Mouse (Mus musculus) myocyte (in vitro differentiated cells): ENCODE results near the gene Pik3r5. TPM values are rescaled to one million over a fixed set of nuclear protein-coding genes. Genes with fewer than 3 reads are reported as not detected.

Experiments
- H3K27me3 ChIP-seq: one replicate; pipeline ENCODE4 v1.6.1; 2011; ENCODE audit not compliant: control insufficient read depth, insufficient read depth, insufficient read length
- H3K36me3 ChIP-seq: one replicate; pipeline ENCODE4 v1.6.1; 2011; ENCODE audit not compliant: control insufficient read depth, insufficient read depth
- H3K4me2 ChIP-seq: one replicate; pipeline ENCODE4 v1.6.1; 2011; ENCODE audit warnings: low read depth, control low read depth
- H3K4me3 ChIP-seq: one replicate; pipeline ENCODE4 v1.5.1; 2011; ENCODE audit warnings: mild to moderate bottlenecking, control low read depth, moderate library complexity
- H3K79me2 ChIP-seq: one replicate; pipeline ENCODE4 v1.6.1; 2011; ENCODE audit not compliant: control insufficient read depth, insufficient read depth
- H3ac ChIP-seq: one replicate; pipeline ENCODE4 v1.6.1; 2011; ENCODE audit not compliant: control insufficient read depth, insufficient read length
- CEBPB ChIP-seq: IDR thresholded peaks from 2 replicates; pipeline ENCODE4 v1.6.1; 2011; ENCODE audit warnings: mild to moderate bottlenecking, moderate library complexity; ENCODE audit not compliant: poor library complexity, insufficient read depth, severe bottlenecking
- E2F4 ChIP-seq: IDR thresholded peaks from one replicate; pipeline ENCODE4 v1.6.1; 2011; ENCODE audit warnings: mild to moderate bottlenecking, control low read depth, moderate library complexity; ENCODE audit not compliant: insufficient read depth
- MAX ChIP-seq: IDR thresholded peaks from one replicate; pipeline ENCODE4 v1.6.1; 2011; ENCODE audit warnings: low read depth, mild to moderate bottlenecking, control low read depth
- MYOD1 ChIP-seq, 3 experiments: IDR thresholded peaks; one replicate each; pipeline ENCODE4 v1.6.1; 2011; ENCODE audit warnings: control low read depth in 2 of 3, low read depth in 2 of 3, mild to moderate bottlenecking in 2 of 3, moderate library complexity in 1 of 3; ENCODE audit not compliant: insufficient read length in 2 of 3, control insufficient read depth in 1 of 3
- MYOG ChIP-seq, 3 experiments: IDR thresholded peaks; one replicate each; pipeline ENCODE4 v1.6.1; 2011; ENCODE audit warnings: control low read depth in 2 of 3, low read depth in 2 of 3, mild to moderate bottlenecking in 2 of 3; ENCODE audit not compliant: insufficient read length in 2 of 3, control insufficient read depth in 1 of 3, insufficient read depth in 1 of 3
- POLR2A ChIP-seq: IDR thresholded peaks from one replicate; pipeline ENCODE4 v1.6.1; 2011; ENCODE audit warnings: low read depth, mild to moderate bottlenecking, control low read depth, moderate library complexity; ENCODE audit not compliant: insufficient read length
- POLR2AphosphoS2 ChIP-seq: IDR thresholded peaks from one replicate; pipeline ENCODE4 v1.6.1; 2011; ENCODE audit warnings: low read depth, control low read depth; ENCODE audit not compliant: insufficient read length
- REST ChIP-seq: IDR thresholded peaks from one replicate; pipeline ENCODE4 v1.6.1; 2011; ENCODE audit warnings: mild to moderate bottlenecking, control low read depth, moderate library complexity; ENCODE audit not compliant: insufficient read depth, insufficient read length
- SRF ChIP-seq: IDR thresholded peaks from one replicate; pipeline ENCODE4 v1.6.1; 2011; ENCODE audit warnings: low read depth; ENCODE audit not compliant: control insufficient read depth, insufficient read length
- TCF12 ChIP-seq: IDR thresholded peaks from one replicate; pipeline ENCODE4 v1.6.1; 2011; ENCODE audit warnings: mild to moderate bottlenecking, control low read depth; ENCODE audit not compliant: poor library complexity, insufficient read depth, severe bottlenecking
- TCF3 ChIP-seq: IDR thresholded peaks from one replicate; pipeline ENCODE4 v1.6.1; 2011; ENCODE audit warnings: low read depth, control low read depth; ENCODE audit not compliant: insufficient read length
- USF1 ChIP-seq: IDR thresholded peaks from one replicate; pipeline ENCODE4 v1.6.1; 2011; ENCODE audit warnings: low read depth, mild to moderate bottlenecking, control low read depth, moderate library complexity
- polyA plus RNA-seq: library from polyadenylated mRNA; unstranded; fragments of >200 nt; fragmentation: generic; extraction: Trizol; gene quantifications from one replicate; pipeline ENCODE4 v1.2.1, GENCODE M21; 2012; ENCODE audit warnings: missing spikeins

The Pik3r5 gene
- polyA plus RNA-seq, 1 experiment: 0.22 TPM

GRCm38 (mm10) chr11:68498517-68498916, 66.6 kb downstream of the Pik3r5 start:
- Histone ChIP-seq H3K79me2 (no peaks in the 10 kb centered on the region), H3K4me3 (no peak overlapping the region), H3K36me3 (no peaks in the 10 kb centered on the region), H3K27me3 (peaks cover 48% of the 10 kb centered on the region), H3K4me2 (no peak overlapping the region), H3ac (no peak overlapping the region)
- TF ChIP-seq MYOG (IDR thresholded peaks at IDR 0.05; ENCODE audit: control insufficient read depth in 1 of 3, insufficient read depth in 1 of 3, insufficient read length in 2 of 3, low read depth in 2 of 3): no peak
- no peak for TF ChIP-seq POLR2AphosphoS2
- no peak for TF ChIP-seq SRF
- no peak for TF ChIP-seq CEBPB
- TF ChIP-seq TCF3: no peak
- TF ChIP-seq MYOD1 (IDR thresholded peaks at IDR 0.05; ENCODE audit: control insufficient read depth in 1 of 3, insufficient read length in 2 of 3, low read depth in 2 of 3): no peak
- TF ChIP-seq POLR2A: no peak

- no peak for TF ChIP-seq MYOD1 (IDR thresholded peaks at IDR 0.05; ENCODE audit: control insufficient read depth in 1 of 3, insufficient read length in 2 of 3, low read depth in 2 of 3)
- TF ChIP-seq CEBPB: no peak
- TF ChIP-seq MAX: no peak
- TF ChIP-seq POLR2A: no peak
- no peak for TF ChIP-seq TCF3
- TF ChIP-seq MYOG (IDR thresholded peaks at IDR 0.05; ENCODE audit: control insufficient read depth in 1 of 3, insufficient read depth in 1 of 3, insufficient read length in 2 of 3, low read depth in 2 of 3): no peak
- no peak for TF ChIP-seq REST
- no peak for TF ChIP-seq SRF
- no peak for TF ChIP-seq TCF12
- TF ChIP-seq USF1: no peak
- TF ChIP-seq POLR2AphosphoS2: no peak
- TF ChIP-seq E2F4: no peak
- Histone ChIP-seq H3ac (no peak overlapping the region), H3K4me2 (no peak overlapping the region), H3K27me3 (peaks cover 45% of the 10 kb centered on the region), H3K79me2 (no peaks in the 10 kb centered on the region), H3K4me3 (no peak overlapping the region), H3K36me3 (no peaks in the 10 kb centered on the region)
These were observed 67.2 kb downstream of the Pik3r5 start for GRCm38 (mm10) chr11:68498999-68499699.

GRCm38 (mm10) chr11:68500949-68501350, 69.0 kb downstream of the Pik3r5 start:
- no peak overlapping the region for H3ac ChIP-seq
- H3K79me2 ChIP-seq: no peaks in the 10 kb centered on the region
- no peak overlapping the region for H3K4me3 ChIP-seq
- no peak for TF ChIP-seq TCF12
- no peak for TF ChIP-seq MYOG (IDR thresholded peaks at IDR 0.05; ENCODE audit: control insufficient read depth in 1 of 3, insufficient read depth in 1 of 3, insufficient read length in 2 of 3, low read depth in 2 of 3)
- no peak for TF ChIP-seq MYOD1 (IDR thresholded peaks at IDR 0.05; ENCODE audit: control insufficient read depth in 1 of 3, insufficient read length in 2 of 3, low read depth in 2 of 3)
- no peak for TF ChIP-seq E2F4
- TF ChIP-seq TCF3: no peak
- TF ChIP-seq REST: no peak
- TF ChIP-seq USF1: no peak
- no peak for TF ChIP-seq MAX
- peaks cover 29% of the 10 kb centered on the region for H3K27me3 ChIP-seq
- H3K36me3 ChIP-seq: no peaks in the 10 kb centered on the region
- H3K4me2 ChIP-seq: no peak overlapping the region

GRCm38 (mm10) chr11:68502408-68502807, 70.5 kb downstream of the Pik3r5 start:
- H3K79me2 ChIP-seq: no peaks in the 10 kb centered on the region
- TF ChIP-seq CEBPB: no peak
- no peak for TF ChIP-seq POLR2AphosphoS2
- no peak for TF ChIP-seq MYOD1 (IDR thresholded peaks at IDR 0.05; ENCODE audit: control insufficient read depth in 1 of 3, insufficient read length in 2 of 3, low read depth in 2 of 3)
- no peak for TF ChIP-seq SRF
- H3K4me2 ChIP-seq: no peak overlapping the region
- H3ac ChIP-seq: no peak overlapping the region
- peaks cover 26% of the 10 kb centered on the region for H3K27me3 ChIP-seq
- H3K36me3 ChIP-seq: no peaks in the 10 kb centered on the region
- H3K4me3 ChIP-seq: no peak overlapping the region

- TF ChIP-seq POLR2AphosphoS2 (no peak), SRF (no peak), REST (no peak), TCF3 (no peak)
- Histone ChIP-seq H3K36me3 (no peaks in the 10 kb centered on the region), H3K4me2 (no peak within 1 kb of the TSS), H3K4me3 (no peak within 1 kb of the TSS), H3K79me2 (no peaks in the 10 kb centered on the region), H3K27me3 (peaks cover 33% of the 10 kb centered on the region), H3ac (no peak within 1 kb of the TSS)
These were observed 71.1 kb downstream of the Pik3r5 start, which contains the start of gene Pik3r6 for GRCm38 (mm10) chr11:68502902-68503629. Pik3r6 (plus strand) TSS chr11:68503019.
